Mouse (Mus musculus) heart, postnatal 25 days (tissue): ENCODE data around the gene Rab32. TPM values are rescaled to one million over a fixed set of nuclear protein-coding genes. Genes with fewer than 3 reads are reported as not detected.
A peak's percentile ranks its signal among the peaks of the same experiment; 100 is the strongest.
"Not testable (repeated sequence)": the region's sequence is repeated elsewhere in the genome, so short reads cannot be mapped to it uniquely, and the experiment has no call there.

Experiments used
- DNase-seq: peaks from one replicate; pipeline ENCODE4 v3.0.0; 2022; ENCODE audit warnings: low spot score
- intact Hi-C: fragments of 180-260 bp; cut with DNase I; formaldehyde crosslinking; loops from one replicate; pipeline ENCODE4 v1.15.1; 2025
- total RNA-seq, 2 experiments: library from RNA; stranded (reverse); gene quantifications; 2 replicates each; pipeline ENCODE4 v1.2.3; 2021

Rab32 gene
- 1 to 10 TPM; 1.7 to 2.0 TPM for total RNA-seq

DNA sequence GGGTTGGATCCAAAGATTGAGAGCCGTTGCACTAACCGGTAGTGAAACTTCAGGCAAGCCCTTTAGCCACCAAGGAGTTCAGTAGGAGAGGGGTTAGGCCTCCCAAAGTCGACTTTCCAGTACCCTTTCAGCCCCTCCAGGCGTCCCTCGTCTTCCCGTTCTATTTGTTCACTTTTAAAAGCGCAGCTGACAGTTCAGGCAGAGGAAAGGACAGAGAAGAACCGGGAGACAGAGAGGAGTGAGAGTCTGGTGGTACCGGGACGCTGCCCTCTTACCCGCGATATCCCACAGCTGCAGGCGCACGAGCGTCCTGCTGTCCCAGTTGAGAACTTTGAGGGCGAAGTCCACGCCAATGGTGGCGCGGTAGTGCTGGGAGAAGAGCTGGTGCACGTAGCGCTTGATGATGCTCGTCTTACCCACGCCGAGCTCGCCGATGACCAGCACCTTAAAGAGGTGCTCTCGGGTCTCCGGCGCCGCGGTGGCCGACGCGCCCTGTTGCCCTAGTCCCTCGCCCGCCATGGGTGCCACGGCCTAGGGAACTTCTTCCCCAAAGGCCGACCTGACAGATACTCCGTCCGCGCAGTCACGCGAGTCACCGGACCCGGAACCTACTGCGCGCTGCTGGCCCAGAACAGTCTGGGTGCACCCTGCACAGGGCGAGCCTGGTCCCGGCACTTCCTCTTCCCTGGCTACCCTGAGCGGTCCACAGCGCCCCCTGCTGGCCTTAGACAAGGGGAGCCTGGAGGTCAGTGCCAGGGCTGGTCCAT lies at the start of gene Rab32:
TSS of gene Rab32 (minus strand) at position 696 of the 767 bp plus-strand sequence.
- intact Hi-C loops, result loop anchor here (1.0 to 5.0 kb wide), 2 partner anchors 149 to 200 kb away; no protein-coding TSS in a partner anchor

DNA sequence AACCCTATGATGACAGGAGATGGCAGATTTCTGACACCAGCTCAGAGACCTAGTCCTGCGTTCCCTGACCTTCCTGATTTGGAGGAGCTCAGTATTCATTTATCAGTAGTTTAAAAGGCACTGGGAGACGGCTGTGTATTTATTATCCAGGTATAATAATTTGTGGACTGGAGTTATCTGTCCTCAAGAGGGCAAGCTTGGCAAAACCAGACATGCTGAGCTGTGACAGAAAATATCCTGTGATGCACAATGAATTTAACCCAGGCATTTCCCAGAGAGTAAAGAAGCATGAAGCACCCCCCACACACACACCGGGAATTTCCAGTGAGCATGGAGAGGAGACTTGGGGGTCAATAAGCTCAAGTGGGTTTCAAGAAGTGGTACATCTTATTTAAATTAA lies 42.7 kb upstream of the Rab32 start:
- DNase-seq, result no peak
- intact Hi-C loops, result no loop called here

More for the DNA sequence above, at the start of gene Rab32:
- DNase-seq, result peak; percentile 84

DNA sequence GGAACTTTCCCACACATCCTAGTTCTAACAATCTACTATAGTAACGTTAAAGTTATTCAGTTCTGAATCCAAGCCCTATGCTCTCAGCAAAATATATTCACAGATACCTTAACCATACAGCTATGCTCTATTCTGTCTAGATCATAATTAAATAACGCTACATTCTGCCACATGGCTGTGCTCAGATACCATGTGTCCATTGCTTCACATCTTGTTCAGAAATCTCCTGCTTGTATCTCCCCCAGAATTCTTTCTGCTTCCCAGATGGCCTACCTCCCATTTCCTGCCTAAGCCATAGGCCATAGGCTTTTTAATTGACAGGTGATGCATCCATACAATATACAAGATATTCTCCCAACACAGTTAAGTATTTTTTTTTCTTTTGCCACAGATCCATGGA lies 39.4 kb upstream of the Rab32 start:
- intact Hi-C loops, DNase-seq: not testable (repeated sequence)

DNA sequence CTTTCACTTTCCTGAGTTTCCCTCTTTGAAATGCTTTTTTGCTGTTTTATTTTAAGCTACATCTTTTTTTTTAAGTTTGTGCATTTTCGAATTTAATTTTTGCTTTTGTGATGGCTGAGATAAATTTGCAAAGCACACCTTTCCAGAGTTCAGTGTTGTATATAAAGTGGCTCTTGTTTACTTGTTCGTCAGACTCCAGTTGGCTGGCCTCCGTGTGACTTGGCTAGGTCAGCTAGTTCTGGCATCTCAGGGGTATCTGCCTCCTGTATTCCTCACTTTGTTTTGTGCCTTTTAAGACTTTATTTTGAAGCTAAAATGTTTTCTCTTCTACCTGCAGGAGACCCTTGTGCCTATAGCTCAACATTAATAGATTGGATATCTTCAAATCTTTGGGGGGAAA lies 22.7 kb upstream of the Rab32 start:
- intact Hi-C loops, result no loop called here
- DNase-seq, result no peak

DNA sequence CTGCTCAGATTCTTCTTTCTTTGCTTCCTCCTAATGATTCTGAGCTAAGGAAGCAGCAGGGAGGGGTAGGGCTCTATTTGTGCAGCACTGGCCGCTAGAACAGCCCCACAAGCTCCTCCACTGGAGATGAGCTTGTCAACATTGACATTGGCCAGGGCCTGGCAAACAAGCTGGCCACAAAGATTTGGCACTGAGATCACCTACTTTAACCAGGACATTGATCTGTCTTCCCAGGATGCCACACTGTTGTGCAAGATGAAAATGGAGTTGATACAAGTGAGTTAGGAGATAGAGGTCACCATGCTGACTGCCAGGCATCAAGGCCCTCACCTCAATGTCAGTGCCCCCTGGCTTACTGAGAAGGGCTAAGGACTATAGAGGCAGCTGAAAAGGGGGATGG lies 21.8 kb upstream of the Rab32 start:
- no peak for DNase-seq
- intact Hi-C loops, result no loop called here

DNA sequence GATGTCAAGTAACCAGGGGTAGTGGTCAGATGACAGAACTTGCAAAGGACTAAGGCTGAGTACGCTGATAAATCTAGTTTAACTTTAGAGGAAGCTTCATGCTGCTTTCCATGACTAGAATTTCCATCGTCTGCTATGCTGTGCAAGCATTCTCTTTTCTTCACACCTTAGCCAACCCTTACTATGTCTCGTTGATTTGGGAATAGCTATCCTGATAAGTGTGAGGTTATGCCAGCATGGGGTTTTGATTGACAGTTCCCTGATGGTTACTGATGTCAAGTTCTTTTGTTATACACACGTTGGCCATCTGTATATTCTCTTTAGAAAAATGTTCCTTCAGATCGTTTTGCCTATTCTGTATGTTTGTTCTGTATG lies 259 bp upstream of the Rab32 start:
- no peak for DNase-seq
- intact Hi-C loops, result loop anchor here (1.0 to 5.0 kb wide), 2 partner anchors 150 to 201 kb away; no protein-coding TSS in a partner anchor

DNA sequence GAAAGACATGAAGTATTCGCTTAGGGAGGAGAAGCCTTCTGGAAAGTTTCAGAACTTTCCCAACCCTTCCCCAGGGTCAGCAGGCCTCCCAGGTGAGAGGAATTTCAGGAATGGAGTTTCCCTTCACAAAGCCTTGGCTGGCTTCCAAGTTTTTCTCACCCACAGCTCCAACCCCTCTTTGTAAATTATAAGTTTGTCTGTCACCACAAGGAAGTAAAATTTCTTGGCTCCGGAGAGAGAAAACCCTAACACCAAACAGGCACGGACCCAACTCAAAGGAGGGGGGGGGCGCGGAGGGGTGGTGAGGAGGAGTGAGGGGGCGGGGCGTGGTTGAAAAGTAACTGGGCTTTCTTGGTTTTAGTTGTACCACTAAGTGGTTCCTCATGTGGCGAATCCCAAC lies 980 bp downstream of the Rab32 start:
- intact Hi-C loops, result loop anchor here (5.0 kb wide), 1 partner anchor 200 kb away; no protein-coding TSS in a partner anchor
- DNase-seq, result no peak

DNA sequence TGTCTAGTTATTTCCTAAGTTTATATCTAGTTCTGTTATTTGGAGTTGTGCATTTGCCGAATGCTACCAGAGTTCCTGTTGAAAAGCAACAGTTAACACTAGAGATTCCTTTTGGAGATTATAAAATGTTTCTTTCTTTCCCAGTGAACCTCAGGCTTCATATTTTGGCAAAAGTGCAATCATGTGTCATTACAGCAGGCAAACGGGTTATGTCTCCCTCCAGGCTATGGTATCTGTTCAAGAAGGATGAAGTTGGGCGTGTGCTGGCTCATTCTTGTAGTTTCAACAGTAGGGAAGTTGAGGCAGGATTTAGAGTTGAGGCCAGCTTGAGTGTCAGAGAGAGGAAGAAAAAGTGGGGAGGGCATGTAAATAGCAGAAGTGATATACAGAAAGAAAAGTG lies 2.4 kb downstream of the Rab32 start:
- no peak for DNase-seq
- intact Hi-C loops, result loop anchor here (5.0 kb wide), 1 partner anchor 198 kb away; no protein-coding TSS in a partner anchor

DNA sequence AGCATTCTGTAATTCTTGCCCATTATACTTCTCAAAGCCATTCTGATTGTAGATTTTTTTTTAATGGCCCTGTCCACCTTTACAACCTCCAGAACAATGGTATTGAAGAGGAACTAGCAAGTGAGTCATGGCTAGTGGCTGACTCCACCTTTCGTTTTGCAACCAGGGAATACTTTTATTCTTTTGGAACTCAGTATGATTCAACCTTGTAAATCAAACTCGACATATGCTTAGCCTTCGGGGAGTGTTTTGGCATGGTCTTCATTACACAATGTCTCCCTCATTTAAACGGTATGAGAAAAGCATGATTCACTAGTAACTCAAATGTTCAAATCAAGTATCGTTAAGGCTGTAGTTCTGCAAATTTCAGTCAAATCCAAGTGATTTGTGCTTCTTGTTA lies 2.8 kb downstream of the Rab32 start:
- DNase-seq, result no peak
- intact Hi-C loops, result loop anchor here (5.0 kb wide), 1 partner anchor 198 kb away; no protein-coding TSS in a partner anchor

DNA sequence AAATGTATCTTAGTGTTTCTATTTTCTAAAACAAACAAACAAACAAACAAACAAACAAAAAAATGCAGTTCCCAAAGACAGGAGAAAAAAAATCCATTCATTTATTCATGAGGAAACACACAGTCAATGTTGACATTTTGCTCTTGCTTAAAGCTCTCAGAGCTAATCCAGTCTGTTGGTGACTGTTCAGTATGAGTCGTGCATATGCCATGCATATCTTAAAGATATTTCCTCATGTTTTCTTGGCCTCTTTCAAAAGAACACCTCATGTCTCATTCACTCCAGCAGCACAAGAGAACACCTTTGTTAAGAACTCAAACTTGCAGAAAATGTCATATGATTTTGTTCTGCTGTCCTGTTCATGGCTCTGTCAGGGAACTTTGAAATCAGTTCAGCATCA lies 7.9 kb downstream of the Rab32 start:
- DNase-seq, result no peak
- intact Hi-C loops, result no loop called here

DNA sequence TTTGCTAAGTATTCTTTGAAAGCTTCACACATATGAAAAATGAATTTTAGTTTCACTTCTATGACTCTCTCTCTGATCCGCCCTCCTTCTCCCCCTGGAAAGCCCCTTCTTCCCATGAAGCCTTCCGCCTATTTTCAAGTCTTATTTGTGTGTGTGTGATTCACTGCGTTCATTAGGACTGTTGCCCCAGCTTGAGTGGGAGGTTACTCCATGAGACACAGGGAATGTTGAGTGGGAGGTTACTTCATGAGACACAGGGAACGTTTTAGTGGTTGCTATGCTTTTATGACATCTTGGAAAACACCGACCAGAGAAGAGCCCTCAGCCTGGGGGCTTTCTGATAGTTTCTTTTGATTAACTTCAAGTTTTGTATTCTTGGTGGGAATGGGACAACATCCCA lies 11.4 kb downstream of the Rab32 start:
- intact Hi-C loops, result no loop called here
- DNase-seq, result no peak

DNA sequence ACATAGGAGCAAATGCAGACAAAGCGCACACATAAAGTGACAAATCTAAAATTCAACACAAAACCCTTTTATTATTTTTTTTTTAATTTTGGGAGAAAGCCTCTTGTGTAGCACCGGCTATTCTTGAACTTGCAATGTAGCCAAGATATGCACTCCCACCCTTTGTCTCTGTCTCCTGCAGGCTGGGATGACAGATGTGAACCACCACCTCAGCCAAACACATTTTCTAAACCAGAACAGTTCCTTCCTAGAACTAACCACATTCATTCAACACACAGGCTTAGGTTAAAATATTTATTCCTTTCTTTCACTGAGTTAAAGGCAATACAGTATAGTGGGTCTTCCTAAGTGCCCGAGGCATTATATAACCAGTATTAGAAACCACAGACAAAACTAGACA lies 13.1 kb downstream of the Rab32 start:
- intact Hi-C loops, result no loop called here
- no peak for DNase-seq

Other genes starting within 250 kb of the Rab32 start
- gene Adgb, start 85.9 kb downstream of the Rab32 start, total RNA-seq, result under 1 TPM in 1 of 2 experiments, not detected in 1; 0.08 TPM
- gene Gm10944, start 123.1 kb upstream of the Rab32 start, total RNA-seq, result not detected